31 mouse cellular contexts compared by ENCODE assay signal in the genomic region with DNA sequence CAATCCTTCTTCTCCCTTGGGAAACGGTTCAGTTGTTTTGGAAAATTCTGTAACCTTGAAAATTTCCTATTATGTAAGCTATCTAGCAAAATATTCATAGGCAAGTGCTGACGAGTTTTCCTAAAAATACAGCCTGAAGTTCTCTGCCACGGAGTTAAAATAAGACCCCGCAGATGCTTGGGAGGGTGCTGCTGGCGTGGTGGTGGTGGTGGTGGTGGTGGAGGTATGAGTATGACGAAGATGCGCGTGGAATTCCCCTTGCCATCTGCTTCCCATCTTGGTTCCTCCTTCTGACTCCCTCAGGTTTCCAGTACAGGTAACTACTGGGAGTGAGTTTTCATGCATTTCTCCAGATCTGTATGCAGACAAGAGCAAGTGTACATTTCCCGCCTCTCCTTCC. TPM values are rescaled to one million over a fixed set of nuclear protein-coding genes. Genes with fewer than 3 reads are reported as not detected.
A peak's percentile ranks its signal among the peaks of the same experiment; 100 is the strongest.
DNase-seq lines count a peak whose midpoint lies in the region; ATAC-seq lines count a peak whose summit lies in the region.
"Had no signal": no experiment of that assay in that cellular context is flagged by ENCODE, and none has a peak within 500 bp of the region (broad histone marks: within the 10 kb centered on the region; RNA-seq: fewer than 3 reads in every experiment).

No protein-coding gene starts in this region.

- WGBS in intestine, embryonic 15.5 days, result 93% methylated on average over 9 of the region's 9 CpGs

- no peak for ATAC-seq in monocyte, adult 5-6 weeks (replicated peaks; ENCODE audit: insufficient number of reproducible peaks, low FRiP score, low TSS enrichment, poor library complexity, severe bottlenecking)
- ATAC-seq in intestine, embryonic 15.5 days, result no peak
- ATAC-seq: forebrain, embryonic 16.5 days; inflammation-experienced regulatory T-cells, adult 6 months; liver, postnatal 0 days had no signal

- H3K27ac ChIP-seq in intestine, embryonic 15.5 days, result no peak overlapping the region
- H3K27ac ChIP-seq: embryonic facial prominence, embryonic 13.5 days; gastrocnemius, adult 2 months; heart, adult 2 months; hindbrain, embryonic 15.5 days; kidney, embryonic 15.5 days; limb, embryonic 13.5 days; midbrain, embryonic 12.5 days; neural tube, embryonic 13.5 days; stomach, embryonic 15.5 days had no signal

- H3K36me3 ChIP-seq in intestine, embryonic 15.5 days, result no peaks in the 10 kb centered on the region
- H3K36me3 ChIP-seq: embryonic facial prominence, embryonic 13.5 days; hindbrain, embryonic 15.5 days; kidney, embryonic 15.5 days; limb, embryonic 13.5 days; midbrain, embryonic 12.5 days; neural tube, embryonic 13.5 days; stomach, embryonic 15.5 days had no signal

- H3K9me3 ChIP-seq in intestine, embryonic 15.5 days, result no peaks in the 10 kb centered on the region
- H3K9me3 ChIP-seq: embryonic facial prominence, embryonic 13.5 days; G1E; heart, embryonic 12.5 days; hindbrain, embryonic 15.5 days; kidney, embryonic 15.5 days; limb, embryonic 13.5 days; megakaryocyte, embryonic 14.5 days; midbrain, embryonic 12.5 days; neural tube, embryonic 13.5 days; stomach, embryonic 15.5 days had no signal

- no peaks in the 10 kb centered on the region for H3K27me3 ChIP-seq in intestine, embryonic 15.5 days (replicated peaks)
- H3K27me3 ChIP-seq: embryonic facial prominence, embryonic 13.5 days; heart, embryonic 12.5 days; hindbrain, embryonic 15.5 days; kidney, embryonic 15.5 days; limb, embryonic 13.5 days; megakaryocyte, embryonic 14.5 days; midbrain, embryonic 12.5 days; neural tube, embryonic 13.5 days; stomach, embryonic 15.5 days had no signal

- DNase-seq in frontal cortex, adult 2 months (ENCODE audit: extremely low spot score in 1 of 2, low spot score in 1 of 2), result peak; percentile 53 to 80
- no peak for DNase-seq in frontal cortex, postnatal 10 days (ENCODE audit: low spot score in 2 of 2)
- DNase-seq in brain, adult 2 months (ENCODE audit: low read depth, low spot score), result peak; percentile 80
- DNase-seq in left cerebral cortex, adult 9 months (ENCODE audit: low spot score in 2 of 2), result peak; percentile 35 to 63
- DNase-seq in right cerebral cortex, postnatal 14 days, result peak; percentile 17
- no peak for DNase-seq in spleen, postnatal 4 days (ENCODE audit: low spot score in 2 of 2)
- DNase-seq: adrenal gland, adult 8-10 months; cerebellum, adult 9-11 months; gastrocnemius, adult 2 months; heart, adult 2 months; kidney, adult 18-20 months; kidney, postnatal 25 days; liver, postnatal 0 days; lung, postnatal 36 days; thymus, postnatal 14 days had no signal

- no peak overlapping the region for H3K4me2 ChIP-seq in intestine, embryonic 15.5 days (replicated peaks)
- H3K4me2 ChIP-seq: embryonic facial prominence, embryonic 13.5 days; heart, embryonic 12.5 days; hindbrain, embryonic 15.5 days; kidney, embryonic 15.5 days; limb, embryonic 13.5 days; liver, embryonic 11.5 days; midbrain, embryonic 12.5 days; neural tube, embryonic 13.5 days; stomach, embryonic 15.5 days had no signal

- no peak overlapping the region for H3K4me3 ChIP-seq in intestine, embryonic 15.5 days (replicated peaks)
- H3K4me3 ChIP-seq: embryonic facial prominence, embryonic 13.5 days; erythroblast, embryonic 14.5 days; gastrocnemius, adult 2 months; heart, adult 2 months; heart, embryonic 12.5 days; hindbrain, embryonic 15.5 days; kidney, embryonic 15.5 days; limb, embryonic 13.5 days; megakaryocyte, embryonic 14.5 days; midbrain, embryonic 12.5 days; neural tube, embryonic 13.5 days; stomach, embryonic 15.5 days had no signal

- H3K4me1 ChIP-seq in intestine, embryonic 15.5 days (replicated peaks), result 0 out of 2 replicates have a peak, but pooled peaks cover 2% of the 10 kb centered on the region
- H3K4me1 ChIP-seq: embryonic facial prominence, embryonic 13.5 days; heart, embryonic 12.5 days; hindbrain, embryonic 15.5 days; limb, embryonic 13.5 days; midbrain, embryonic 12.5 days; neural tube, embryonic 13.5 days; stomach, embryonic 15.5 days had no signal

- no peak overlapping the region for H3K9ac ChIP-seq in intestine, embryonic 15.5 days
- H3K9ac ChIP-seq: embryonic facial prominence, embryonic 13.5 days; heart, embryonic 12.5 days; hindbrain, embryonic 15.5 days; kidney, embryonic 15.5 days; limb, embryonic 13.5 days; liver, postnatal 0 days; midbrain, embryonic 12.5 days; neural tube, embryonic 13.5 days; stomach, embryonic 15.5 days had no signal

RNA-seq across cellular contexts. Expression of gene Vti1a, which starts 46.5 kb away (rescaled TPM):
- polyA plus RNA-seq in frontal cortex, adult 2 months (2012; rRNA removed), result 36.2 and 37.9 TPM in 2 replicates
- total RNA-seq in monocyte, adult 5-6 weeks (2017), result 57.6 to 105 TPM (median 67.7 TPM) in 3 replicates
- polyA plus RNA-seq in intestine, embryonic 15.5 days (2015; fragmentation: Nextera tagmentation; extraction: Ambion mirVana), result 23.5 and 24.1 TPM in 2 replicates

RNA-seq across cellular contexts. Expression of gene Zdhhc6, which starts 46.8 kb away (rescaled TPM):
- 25.3 and 29.0 TPM in 2 replicates for polyA plus RNA-seq in frontal cortex, adult 2 months (2012; rRNA removed)
- total RNA-seq in monocyte, adult 5-6 weeks (2017), result 83.3 to 102 TPM (median 84.5 TPM) in 3 replicates
- polyA plus RNA-seq in intestine, embryonic 15.5 days (2015; fragmentation: Nextera tagmentation; extraction: Ambion mirVana), result 94.9 and 98.7 TPM in 2 replicates

Comparison
In these comparisons a context has a peak if more than half of its experiments do, and no peak if none do; other contexts are left out.
1. DNase-seq: peak in frontal cortex, adult 2 months (2 of 2), brain, adult 2 months (single experiment), left cerebral cortex, adult 9 months (2 of 2) and right cerebral cortex, postnatal 14 days (single experiment); none in frontal cortex, postnatal 10 days (0 of 2) and spleen, postnatal 4 days (0 of 2).